Mouse (Mus musculus): Measurements from ENCODE around the gene Dnajb7. TPM values are rescaled to one million over a fixed set of nuclear protein-coding genes. Genes with fewer than 3 reads are reported as not detected.
A peak's percentile ranks its signal among the peaks of the same experiment; 100 is the strongest.

The Dnajb7 gene
- not detected in 2 replicates for total RNA-seq (2014; rRNA removed; ENCODE audit: low replicate concordance)
- 0.46 and 0.55 TPM in 2 replicates for polyA plus RNA-seq (2015; fragmentation: Nextera tagmentation; extraction: Ambion mirVana)

- TF ChIP-seq EP300 (IDR thresholded peaks at IDR 0.05; ENCODE audit: low read depth) (no peak), CTCF (IDR thresholded peaks at IDR 0.05; ENCODE audit: low read depth) (no peak)
- DNase-seq (ENCODE audit: low spot score) (no peak), ATAC-seq (ENCODE audit: insufficient read depth, low read depth) (no peak)
- no peak within 1 kb of the TSS for H3K4me3 ChIP-seq (ENCODE audit: low read depth, low read length)
- H3K4me2 ChIP-seq (ENCODE audit: low read depth, low read length): no peak within 1 kb of the TSS
- H3K27ac ChIP-seq (ENCODE audit: low read depth): no peak within 1 kb of the TSS
- H3K27me3 ChIP-seq (ENCODE audit: control insufficient read depth, insufficient read depth, low read length): no peaks in the 10 kb centered on the region
- no peaks in the 10 kb centered on the region for H3K9me3 ChIP-seq (replicated peaks; ENCODE audit: control insufficient read depth, low read length)
- H3K9ac ChIP-seq (replicated peaks; ENCODE audit: low read depth, low read length): no peak within 1 kb of the TSS
- WGBS: 96% methylated on average over 1 of the region's 1 CpGs
- H3K36me3 ChIP-seq (replicated peaks; ENCODE audit: control insufficient read depth, insufficient read depth, low read length): no peaks in the 10 kb centered on the region
- no peaks in the 10 kb centered on the region for H3K4me1 ChIP-seq (ENCODE audit: control insufficient read depth, insufficient read depth)
Observed at GRCm38 (mm10) chr15:81408199-81408598, at the start of gene Dnajb7. TSS of gene Dnajb7 (minus strand) at chr15:81408299.

- Histone ChIP-seq H3K9me3 (replicated peaks; ENCODE audit: control insufficient read depth, low read length) (no peaks in the 10 kb centered on the region), H3K27ac (ENCODE audit: low read depth) (no peak overlapping the region), H3K4me3 (ENCODE audit: low read depth, low read length) (no peak overlapping the region), H3K4me2 (ENCODE audit: low read depth, low read length) (no peak overlapping the region), H3K27me3 (ENCODE audit: control insufficient read depth, insufficient read depth, low read length) (no peaks in the 10 kb centered on the region), H3K9ac (replicated peaks; ENCODE audit: low read depth, low read length) (no peak overlapping the region), H3K36me3 (replicated peaks; ENCODE audit: control insufficient read depth, insufficient read depth, low read length) (peaks cover 34% of the 10 kb centered on the region), H3K4me1 (ENCODE audit: control insufficient read depth, insufficient read depth) (no peaks in the 10 kb centered on the region)
- ATAC-seq (ENCODE audit: insufficient read depth, low read depth): peak; percentile 60; the same call in 1 of the 2 replicates
- 31% methylated on average over 3 of the region's 3 CpGs for whole genome bisulfite sequencing
- peak; percentile 83 for TF ChIP-seq CTCF (IDR thresholded peaks at IDR 0.05; ENCODE audit: low read depth)
- TF ChIP-seq EP300 (IDR thresholded peaks at IDR 0.05; ENCODE audit: low read depth): no peak
- DNase-seq (ENCODE audit: low spot score): peak; percentile 85
Observed at GRCm38 (mm10) chr15:81448463-81448862, 40.4 kb upstream of the Dnajb7 start.

DNA sequence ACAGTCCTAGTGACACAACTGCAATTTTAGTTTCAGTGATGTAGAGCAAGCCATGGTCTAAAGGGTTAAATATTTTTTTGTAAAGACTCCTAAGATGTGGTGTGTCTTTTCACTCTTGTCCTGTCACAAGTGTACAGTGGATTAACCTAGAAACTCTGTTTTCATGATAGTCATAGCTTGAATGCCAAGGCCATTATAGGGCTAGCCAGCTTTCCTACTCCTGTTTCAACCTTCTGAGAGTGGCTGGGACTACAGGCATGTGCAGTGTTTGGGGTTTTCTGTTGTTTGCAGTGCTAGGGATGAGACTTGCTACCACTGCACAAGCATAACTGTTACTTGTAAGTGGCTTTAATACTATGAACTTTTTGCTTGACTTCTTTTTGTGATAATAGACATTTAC is 31.1 kb upstream of the Dnajb7 start:
- no peak for ATAC-seq (ENCODE audit: insufficient read depth, low read depth)
- Histone ChIP-seq H3K27ac (ENCODE audit: low read depth) (no peak overlapping the region), H3K27me3 (ENCODE audit: control insufficient read depth, insufficient read depth, low read length) (no peaks in the 10 kb centered on the region), H3K9me3 (replicated peaks; ENCODE audit: control insufficient read depth, low read length) (no peaks in the 10 kb centered on the region), H3K4me1 (ENCODE audit: control insufficient read depth, insufficient read depth) (no peaks in the 10 kb centered on the region), H3K4me2 (ENCODE audit: low read depth, low read length) (no peak overlapping the region), H3K4me3 (ENCODE audit: low read depth, low read length) (no peak overlapping the region), H3K9ac (replicated peaks; ENCODE audit: low read depth, low read length) (no peak overlapping the region), H3K36me3 (replicated peaks; ENCODE audit: control insufficient read depth, insufficient read depth, low read length) (peaks cover 23% of the 10 kb centered on the region)
- DNase-seq (ENCODE audit: low spot score): no peak
- TF ChIP-seq CTCF (IDR thresholded peaks at IDR 0.05; ENCODE audit: low read depth): no peak
- no peak for TF ChIP-seq EP300 (IDR thresholded peaks at IDR 0.05; ENCODE audit: low read depth)

GRCm38 (mm10) chr15:81438345-81438744 is 30.2 kb upstream of the Dnajb7 start:
- Histone ChIP-seq H3K36me3 (replicated peaks; ENCODE audit: control insufficient read depth, insufficient read depth, low read length) (peaks cover 23% of the 10 kb centered on the region; the same call in 1 of the 2 replicates), H3K9ac (replicated peaks; ENCODE audit: low read depth, low read length) (no peak overlapping the region), H3K4me1 (ENCODE audit: control insufficient read depth, insufficient read depth) (no peaks in the 10 kb centered on the region), H3K4me3 (ENCODE audit: low read depth, low read length) (no peak overlapping the region), H3K9me3 (replicated peaks; ENCODE audit: control insufficient read depth, low read length) (no peaks in the 10 kb centered on the region), H3K27me3 (ENCODE audit: control insufficient read depth, insufficient read depth, low read length) (no peaks in the 10 kb centered on the region), H3K27ac (ENCODE audit: low read depth) (no peak overlapping the region), H3K4me2 (ENCODE audit: low read depth, low read length) (no peak overlapping the region)
- ATAC-seq (ENCODE audit: insufficient read depth, low read depth) (no peak), DNase-seq (ENCODE audit: low spot score) (no peak)
- WGBS: 80% methylated on average over 1 of the region's 1 CpGs
- TF ChIP-seq EP300 (IDR thresholded peaks at IDR 0.05; ENCODE audit: low read depth): no peak
- TF ChIP-seq CTCF (IDR thresholded peaks at IDR 0.05; ENCODE audit: low read depth): no peak

GRCm38 (mm10) chr15:81431195-81431594 is 23.1 kb upstream of the Dnajb7 start:
- ATAC-seq (ENCODE audit: insufficient read depth, low read depth): no peak
- 67% methylated on average over 1 of the region's 1 CpGs for WGBS

GRCm38 (mm10) chr15:81427947-81428346 is 19.8 kb upstream of the Dnajb7 start:
- Histone ChIP-seq H3K27me3 (ENCODE audit: control insufficient read depth, insufficient read depth, low read length) (no peaks in the 10 kb centered on the region), H3K4me1 (ENCODE audit: control insufficient read depth, insufficient read depth) (no peaks in the 10 kb centered on the region), H3K4me2 (ENCODE audit: low read depth, low read length) (no peak overlapping the region), H3K36me3 (replicated peaks; ENCODE audit: control insufficient read depth, insufficient read depth, low read length) (peaks cover 33% of the 10 kb centered on the region), H3K27ac (ENCODE audit: low read depth) (no peak overlapping the region), H3K9ac (replicated peaks; ENCODE audit: low read depth, low read length) (no peak overlapping the region), H3K4me3 (ENCODE audit: low read depth, low read length) (no peak overlapping the region), H3K9me3 (replicated peaks; ENCODE audit: control insufficient read depth, low read length) (no peaks in the 10 kb centered on the region)
- DNase-seq (ENCODE audit: low spot score): no peak
- WGBS: 79% methylated on average over 2 of the region's 2 CpGs
- no peak for ATAC-seq (ENCODE audit: insufficient read depth, low read depth)
- no peak for TF ChIP-seq EP300 (IDR thresholded peaks at IDR 0.05; ENCODE audit: low read depth)
- no peak for TF ChIP-seq CTCF (IDR thresholded peaks at IDR 0.05; ENCODE audit: low read depth)

More at GRCm38 (mm10) chr15:81431195-81431594, 23.1 kb upstream of the Dnajb7 start:
- TF ChIP-seq CTCF (IDR thresholded peaks at IDR 0.05; ENCODE audit: low read depth) (no peak), EP300 (IDR thresholded peaks at IDR 0.05; ENCODE audit: low read depth) (no peak)
- DNase-seq (ENCODE audit: low spot score): no peak
- no peak overlapping the region for H3K9ac ChIP-seq (replicated peaks; ENCODE audit: low read depth, low read length)
- no peak overlapping the region for H3K4me2 ChIP-seq (ENCODE audit: low read depth, low read length)
- no peak overlapping the region for H3K4me3 ChIP-seq (ENCODE audit: low read depth, low read length)
- H3K36me3 ChIP-seq (replicated peaks; ENCODE audit: control insufficient read depth, insufficient read depth, low read length): peaks cover 33% of the 10 kb centered on the region
- H3K9me3 ChIP-seq (replicated peaks; ENCODE audit: control insufficient read depth, low read length): no peaks in the 10 kb centered on the region
- no peaks in the 10 kb centered on the region for H3K4me1 ChIP-seq (ENCODE audit: control insufficient read depth, insufficient read depth)
- H3K27me3 ChIP-seq (ENCODE audit: control insufficient read depth, insufficient read depth, low read length): no peaks in the 10 kb centered on the region
- no peak overlapping the region for H3K27ac ChIP-seq (ENCODE audit: low read depth)

Data from heart, postnatal 0 days (tissue).